Mouse (Mus musculus): Measurements from ENCODE around the gene Zfp935.
"Not testable (repeated sequence)": the region's sequence is repeated elsewhere in the genome, so short reads cannot be mapped to it uniquely, and the experiment has no call there.

DNA sequence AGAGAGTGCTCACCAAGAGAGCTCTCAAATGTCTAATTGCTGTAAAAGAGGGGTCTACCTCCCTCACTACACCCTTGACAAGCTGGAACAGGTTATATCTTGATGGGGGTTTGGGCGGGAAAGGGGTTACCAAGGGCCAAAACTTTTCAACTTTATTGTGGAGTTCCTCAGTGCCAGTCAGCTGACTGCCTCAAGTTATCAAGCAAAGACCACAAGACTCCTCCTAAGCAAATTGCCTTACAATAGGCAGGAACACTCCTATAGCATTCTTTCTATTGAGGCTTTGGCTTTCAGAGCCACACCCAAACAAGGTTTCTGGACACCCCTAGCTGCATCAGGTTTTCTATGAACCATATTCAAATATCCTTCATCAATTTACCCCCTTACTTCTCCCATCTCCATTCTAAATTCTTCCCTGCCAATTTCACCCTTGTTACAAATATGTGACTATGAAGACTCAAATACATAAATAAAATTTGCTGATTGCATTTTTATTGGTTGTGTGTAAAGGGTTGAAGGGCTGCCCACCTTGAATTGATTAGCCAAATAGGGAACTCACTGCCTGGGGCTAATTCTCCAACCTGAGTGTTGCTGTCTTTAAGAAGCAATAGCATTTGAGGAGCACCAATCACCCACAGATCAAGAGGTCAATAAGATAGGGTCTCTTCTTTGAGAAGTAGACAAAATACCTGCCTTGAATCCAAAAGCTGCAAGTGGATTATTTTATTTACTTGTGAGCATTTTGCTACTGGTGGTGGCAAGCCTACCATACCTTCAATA is 47.5 kb downstream of the Zfp935 start:
- not testable (repeated sequence) for TF ChIP-seq GATA1 (IDR thresholded peaks at IDR 0.05; ENCODE audit: borderline replicate concordance, low read length); FLI1 (IDR thresholded peaks at IDR 0.05; ENCODE audit: low read length)

All from megakaryocyte, embryonic 14.5 days (primary cell).